Mouse (Mus musculus): ENCODE data around the gene Smg5.
"Not testable (repeated sequence)": the region's sequence is repeated elsewhere in the genome, so short reads cannot be mapped to it uniquely, and the experiment has no call there.

Gene Smg5

GRCm38 (mm10) chr3:88336058-88337013 lies at the start of gene Smg5, which contains the start of gene Tmem79:
Gene Smg5, plus strand, starts transcription at chr3:88336260.
Gene Tmem79, minus strand, starts transcription at chr3:88336148.
- peak; percentile 91 for DNase-seq (ENCODE audit: low spot score)

GRCm38 (mm10) chr3:88287110-88287509 lies 49.0 kb upstream of the Smg5 start, which contains the start of gene Gm38392:
Gene Gm38392, minus strand, starts transcription at chr3:88287210.
- DNase-seq (ENCODE audit: low spot score): no peak

DNA sequence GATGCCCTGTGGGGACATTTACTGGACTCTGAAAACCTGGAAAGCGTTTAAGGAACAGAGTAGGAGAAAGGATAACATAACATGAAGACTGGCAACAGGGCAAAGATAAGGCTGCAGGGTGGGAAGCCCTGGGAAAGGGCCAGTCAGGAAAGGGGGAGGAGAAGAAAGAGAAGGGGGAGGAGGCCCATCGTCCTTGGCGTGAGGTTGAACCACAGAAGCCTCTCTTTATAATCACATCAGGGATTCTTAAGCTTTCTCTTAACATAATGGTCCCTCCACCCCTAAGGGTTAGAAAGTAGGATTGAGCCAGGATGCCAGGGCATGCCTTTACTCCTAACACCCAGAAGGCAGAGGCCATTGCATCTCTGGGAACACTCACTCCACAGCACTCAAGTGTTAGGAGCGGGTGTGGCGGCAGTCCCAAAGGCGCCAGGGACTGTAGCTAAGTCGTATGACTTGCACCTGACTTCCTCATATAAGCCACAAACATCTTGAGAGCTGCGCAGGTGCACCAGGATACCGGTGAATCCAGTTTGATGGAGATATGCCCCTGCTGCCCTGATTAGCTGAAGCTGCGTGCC lies 47.8 kb upstream of the Smg5 start:
- not testable (repeated sequence) for DNase-seq (ENCODE audit: low spot score)

DNA sequence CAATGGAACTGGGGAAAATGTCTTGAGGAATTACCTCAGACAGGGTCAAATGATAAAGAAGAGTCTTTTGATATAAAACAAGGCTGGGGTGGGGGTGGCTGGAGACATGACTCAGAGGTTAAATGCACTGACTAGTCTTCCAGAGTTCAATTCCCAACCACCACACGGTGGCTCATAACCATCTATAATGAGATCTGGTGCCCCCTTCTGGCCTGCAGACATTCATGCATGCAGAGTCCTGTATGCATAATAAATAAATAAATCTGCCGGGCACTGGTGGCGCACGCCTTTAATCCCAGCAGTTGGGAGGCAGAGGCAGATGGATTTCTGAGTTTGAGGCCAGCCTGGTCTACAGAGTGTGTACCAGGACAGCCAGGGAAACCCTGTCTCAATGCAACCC lies 44.1 kb upstream of the Smg5 start:
- DNase-seq (ENCODE audit: low spot score): no peak

DNA sequence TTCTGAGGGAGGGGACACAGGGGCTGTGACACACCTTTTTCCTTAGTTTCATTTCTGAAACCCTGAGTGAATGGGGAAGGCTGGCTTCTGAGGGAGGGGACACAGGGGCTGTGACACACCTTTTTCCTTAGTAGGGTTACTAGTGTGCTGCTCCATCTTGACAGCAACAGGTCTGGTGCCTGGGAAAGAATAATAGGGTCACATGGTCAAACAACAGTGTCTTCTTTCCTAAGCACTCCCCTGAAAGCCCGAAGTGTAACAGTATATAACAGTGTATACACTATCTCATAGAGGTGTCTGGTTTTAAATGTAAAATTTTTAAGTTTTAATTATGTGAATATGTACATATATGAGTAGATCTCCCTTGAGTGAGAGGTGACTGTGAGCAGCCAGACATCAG lies 40.8 kb upstream of the Smg5 start:
- not testable (repeated sequence) for DNase-seq (ENCODE audit: low spot score)

DNA sequence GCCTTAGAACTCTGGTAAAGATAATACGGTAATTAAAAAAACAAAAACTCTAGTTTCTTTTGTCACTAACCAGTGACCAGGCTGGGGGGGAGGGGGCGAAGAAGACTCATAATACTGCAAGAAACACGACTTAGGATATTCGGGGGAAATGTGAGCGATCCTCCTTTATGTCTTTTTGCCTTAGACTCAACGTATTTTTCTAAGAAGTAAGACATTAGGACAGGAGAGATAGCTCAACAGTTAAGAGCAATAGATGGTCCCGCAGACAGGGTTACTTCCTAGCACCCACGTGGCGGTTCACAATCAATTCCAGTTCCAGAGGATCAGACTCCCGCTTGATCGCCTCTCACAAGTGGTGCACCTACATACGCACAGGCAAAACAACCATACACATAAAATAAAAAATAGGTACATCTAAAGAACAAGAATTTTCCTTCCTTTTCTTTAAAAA lies 39.9 kb upstream of the Smg5 start:
- DNase-seq (ENCODE audit: low spot score): no peak

DNA sequence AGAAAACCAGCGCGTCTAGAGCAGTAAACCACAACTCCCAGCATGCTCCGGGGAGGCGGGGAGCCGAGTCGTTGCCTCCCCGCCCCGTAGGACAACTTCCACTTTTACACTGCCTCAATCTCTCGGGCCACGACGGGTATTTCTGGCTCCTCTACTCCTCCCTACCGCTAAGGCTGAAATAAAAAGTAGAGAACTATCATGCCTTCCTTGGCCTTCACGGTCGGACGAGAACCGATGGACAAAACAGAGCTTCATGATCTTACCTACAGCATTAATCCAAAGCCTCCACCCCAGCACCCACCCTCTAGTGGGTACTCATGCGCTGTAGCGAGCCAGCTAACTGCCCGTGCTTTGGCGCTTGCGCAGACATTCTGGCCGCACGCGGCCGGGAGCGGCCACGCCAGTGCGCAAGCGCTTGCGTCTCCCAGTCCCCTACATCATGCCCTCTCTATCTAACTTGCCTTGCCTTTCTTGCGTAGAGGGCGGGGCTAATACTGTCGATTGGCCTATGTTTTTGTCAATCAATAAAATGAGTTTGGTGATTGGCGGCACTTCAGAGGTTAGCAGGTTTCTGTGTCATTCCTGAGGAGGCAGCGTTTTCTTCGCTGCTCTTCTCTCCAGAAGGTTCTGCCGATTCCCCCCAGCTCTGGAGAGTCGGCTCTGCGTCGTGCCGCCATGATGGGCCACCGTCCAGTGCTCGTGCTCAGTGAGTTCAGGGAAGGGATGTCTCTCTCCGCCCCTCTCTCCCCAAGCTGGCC lies 39.3 kb upstream of the Smg5 start, which contains the start of the genes Tsacc and Cct3:
Tsacc (minus strand) TSS at position 439 of the 758 bp plus-strand sequence.
Cct3 (plus strand) TSS at position 556 of the 758 bp plus-strand sequence.
- peak; percentile 76 for DNase-seq (ENCODE audit: low spot score)

DNA sequence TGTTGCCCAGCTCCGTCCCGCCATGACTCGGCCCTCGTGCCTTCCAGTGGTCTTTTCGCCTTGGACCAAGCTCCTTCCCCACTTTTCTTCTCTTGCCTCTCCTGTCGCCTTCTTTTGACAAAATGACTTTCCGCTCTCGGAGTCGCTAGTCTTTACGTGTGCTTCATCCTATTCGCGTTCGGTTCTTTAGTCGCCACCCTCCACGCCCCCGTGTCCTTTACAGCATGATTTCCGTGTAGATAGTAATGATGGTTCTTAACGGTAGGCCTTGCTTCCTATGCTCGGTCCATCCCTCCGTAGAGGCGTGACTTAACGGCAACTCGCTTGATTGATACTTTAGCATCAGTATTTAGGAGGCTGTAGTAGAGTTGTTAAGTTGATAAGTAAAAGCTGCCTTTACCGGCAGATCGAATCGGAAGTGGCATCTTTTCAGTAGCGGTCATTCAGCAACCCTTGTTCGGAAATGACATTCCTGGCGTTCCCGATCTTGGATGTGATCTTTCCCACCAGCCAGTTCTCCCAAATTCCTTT lies 38.7 kb upstream of the Smg5 start:
- DNase-seq (ENCODE audit: low spot score): no peak

DNA sequence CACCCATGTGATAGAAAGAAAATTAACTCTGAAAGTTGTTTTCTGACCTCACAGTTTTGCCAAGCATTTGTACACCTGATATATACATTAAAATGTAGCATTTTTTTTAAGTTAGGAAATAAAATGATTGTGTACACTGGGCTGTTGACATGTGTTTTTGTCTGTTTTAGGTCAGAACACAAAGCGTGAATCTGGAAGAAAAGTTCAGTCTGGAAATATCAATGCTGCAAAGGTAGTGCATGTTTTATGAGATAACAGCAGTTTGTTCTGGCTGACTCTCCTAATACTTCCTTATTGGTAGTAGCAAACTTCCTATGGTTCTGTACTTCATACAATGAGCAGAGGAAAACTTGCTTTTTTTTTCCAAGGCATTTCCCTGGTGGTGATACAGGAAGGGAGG lies 36.9 kb upstream of the Smg5 start:
- DNase-seq (ENCODE audit: low spot score): no peak

GRCm38 (mm10) chr3:88324951-88325405 lies 11.1 kb upstream of the Smg5 start, which contains the start of gene Glmp:
Gene Glmp, plus strand, starts transcription at chr3:88325023.
- no peak for DNase-seq (ENCODE audit: low spot score)

- no peak for DNase-seq (ENCODE audit: low spot score)
Measured at GRCm38 (mm10) chr3:88328956-88329355, 7.1 kb upstream of the Smg5 start.

GRCm38 (mm10) chr3:88331282-88331681 lies 4.8 kb upstream of the Smg5 start:
- DNase-seq (ENCODE audit: low spot score): no peak

DNA sequence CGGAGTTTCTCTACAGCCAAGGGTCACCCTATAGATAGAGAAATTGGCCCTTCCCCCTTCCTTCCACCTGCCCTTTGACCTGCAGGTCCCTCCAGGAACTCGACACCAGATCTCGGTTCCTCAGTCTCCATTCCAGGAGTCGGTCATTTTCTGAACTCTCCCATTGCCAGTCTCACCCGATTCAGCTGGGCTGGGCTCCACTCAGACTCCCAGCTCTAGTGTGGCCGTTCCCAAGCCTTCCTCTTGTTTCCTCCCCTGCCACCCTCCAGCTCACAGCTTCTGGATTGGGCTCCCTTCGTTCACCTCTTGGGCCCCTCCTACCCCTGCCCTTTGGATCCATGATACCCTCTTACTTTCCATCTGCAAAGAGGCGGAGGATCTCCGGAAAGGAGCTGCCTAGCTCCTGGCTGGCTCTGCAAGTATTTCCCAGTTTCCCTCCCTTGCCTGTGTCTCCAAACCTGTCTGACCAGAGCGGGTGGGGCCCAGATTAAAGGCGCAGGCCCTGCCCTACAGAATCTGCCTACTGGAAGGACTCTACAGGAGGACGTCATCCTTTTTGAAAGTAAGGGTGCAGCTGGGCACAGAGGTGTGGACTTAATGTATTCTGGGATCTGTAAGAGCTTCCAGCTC lies 1.9 kb upstream of the Smg5 start:
- no peak for DNase-seq (ENCODE audit: low spot score)

DNA sequence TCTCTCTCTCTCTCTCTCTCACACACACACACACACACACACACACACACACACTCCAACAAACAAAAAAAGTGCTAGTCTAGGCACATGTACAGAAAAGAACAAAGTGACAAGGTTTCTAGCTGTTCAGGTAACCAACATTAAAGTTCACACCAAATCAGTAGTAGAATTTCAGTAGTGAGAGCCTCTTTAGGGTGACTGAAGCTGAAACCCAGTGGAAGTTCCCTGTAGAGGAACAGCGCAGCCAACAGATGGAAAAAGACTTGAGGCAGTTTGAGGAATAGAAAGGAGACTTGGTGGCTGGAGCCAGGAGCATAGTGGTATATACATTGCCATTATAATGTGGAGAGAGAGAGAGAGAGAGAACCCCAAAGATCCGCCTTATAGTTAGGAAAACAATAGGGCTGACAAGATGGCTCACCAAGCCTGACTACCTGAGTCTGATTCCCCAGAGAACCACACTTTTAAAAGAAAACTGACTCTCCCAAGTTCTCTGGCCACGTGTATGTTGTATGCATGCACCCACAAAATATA lies 1.1 kb upstream of the Smg5 start:
- no peak for DNase-seq (ENCODE audit: low spot score)

- DNase-seq (ENCODE audit: low spot score): no peak
Measured at GRCm38 (mm10) chr3:88335436-88336053, 515 bp upstream of the Smg5 start.

DNA sequence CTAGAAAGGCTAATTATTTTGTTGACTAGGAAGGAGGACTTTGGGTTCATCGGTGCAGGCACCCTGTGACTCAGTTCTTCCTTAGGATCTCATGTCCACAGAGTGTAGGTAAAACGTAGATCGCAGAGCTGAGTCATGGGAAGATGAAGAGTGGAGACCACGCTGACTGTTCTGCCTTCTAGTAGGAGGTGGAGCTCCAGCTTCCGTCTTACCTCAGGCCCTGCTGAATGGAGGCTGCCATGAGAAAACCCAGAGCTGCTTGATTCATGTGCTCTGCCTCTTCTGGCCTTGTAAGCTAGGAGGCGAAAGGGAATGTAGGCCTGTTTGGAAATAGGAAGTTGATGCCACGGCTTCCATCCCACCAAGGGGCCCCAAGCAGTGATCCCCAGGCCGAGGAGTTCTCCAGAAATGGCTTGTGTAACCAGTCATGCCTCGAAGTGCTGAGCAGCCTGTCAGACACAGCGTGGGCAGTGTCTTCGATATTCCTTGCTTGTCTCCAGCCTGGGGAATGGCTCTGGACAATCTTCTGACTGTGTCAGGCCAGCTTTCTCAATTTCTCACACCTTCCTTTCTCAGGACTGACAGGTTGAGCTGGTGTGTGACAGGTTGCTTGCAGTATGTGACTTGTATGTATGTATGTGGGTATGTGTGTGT lies 1.4 kb downstream of the Smg5 start:
- DNase-seq (ENCODE audit: low spot score): no peak

DNA sequence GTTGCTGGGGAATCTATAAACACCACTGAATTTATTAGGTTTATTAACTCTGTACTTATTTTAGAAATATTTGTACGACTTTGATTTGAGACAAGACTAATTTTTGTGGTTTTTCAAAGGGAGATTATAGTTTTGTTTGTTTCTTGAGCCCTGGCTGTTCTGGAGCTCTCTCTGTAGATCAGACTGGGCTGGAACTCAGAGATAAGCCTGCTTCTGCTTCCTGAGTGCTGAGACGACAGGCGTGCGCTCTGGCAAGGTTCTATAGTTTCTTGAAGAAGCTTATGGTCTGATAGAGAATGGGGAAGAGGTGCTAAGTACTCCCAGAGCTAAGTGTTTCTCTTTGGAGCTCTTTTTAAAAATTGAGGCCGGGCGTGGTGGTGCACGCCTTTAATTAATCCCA lies 2.3 kb downstream of the Smg5 start:
- no peak for DNase-seq (ENCODE audit: low spot score)

- DNase-seq (ENCODE audit: low spot score): no peak
Measured at GRCm38 (mm10) chr3:88339006-88339405, 2.9 kb downstream of the Smg5 start.

GRCm38 (mm10) chr3:88350732-88351131 lies 14.7 kb downstream of the Smg5 start:
- DNase-seq (ENCODE audit: low spot score): no peak

DNA sequence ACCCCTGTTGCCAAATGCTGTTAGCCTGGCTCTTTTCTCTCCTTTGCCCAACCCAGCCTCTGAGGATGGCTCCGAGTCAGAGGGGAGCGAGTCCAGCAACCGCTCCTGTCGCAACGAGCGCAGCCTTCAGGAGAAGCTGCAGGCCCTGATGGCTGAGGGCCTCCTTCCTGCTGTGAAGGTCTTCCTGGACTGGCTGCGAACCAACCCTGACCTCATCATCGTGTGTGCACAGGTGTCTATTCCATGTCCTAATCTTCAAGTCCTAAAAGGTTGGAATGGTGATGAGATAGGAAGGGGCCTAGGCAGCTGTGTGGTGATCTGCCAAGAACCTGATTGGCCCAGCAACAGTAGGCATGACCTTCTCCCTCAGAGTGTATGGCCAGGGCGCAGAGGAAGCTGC lies 16.8 kb downstream of the Smg5 start:
- no peak for DNase-seq (ENCODE audit: low spot score)

All from urinary bladder, postnatal 10 days (tissue).